Mouse (Mus musculus): ENCODE measurements at regions not wholly inside any gene's neighbourhood (a gene's known extent, or its start where the extent isn't known, plus 50 kb on each side); places are given as distances from the start of the nearest gene placed in this dataset.

DNA sequence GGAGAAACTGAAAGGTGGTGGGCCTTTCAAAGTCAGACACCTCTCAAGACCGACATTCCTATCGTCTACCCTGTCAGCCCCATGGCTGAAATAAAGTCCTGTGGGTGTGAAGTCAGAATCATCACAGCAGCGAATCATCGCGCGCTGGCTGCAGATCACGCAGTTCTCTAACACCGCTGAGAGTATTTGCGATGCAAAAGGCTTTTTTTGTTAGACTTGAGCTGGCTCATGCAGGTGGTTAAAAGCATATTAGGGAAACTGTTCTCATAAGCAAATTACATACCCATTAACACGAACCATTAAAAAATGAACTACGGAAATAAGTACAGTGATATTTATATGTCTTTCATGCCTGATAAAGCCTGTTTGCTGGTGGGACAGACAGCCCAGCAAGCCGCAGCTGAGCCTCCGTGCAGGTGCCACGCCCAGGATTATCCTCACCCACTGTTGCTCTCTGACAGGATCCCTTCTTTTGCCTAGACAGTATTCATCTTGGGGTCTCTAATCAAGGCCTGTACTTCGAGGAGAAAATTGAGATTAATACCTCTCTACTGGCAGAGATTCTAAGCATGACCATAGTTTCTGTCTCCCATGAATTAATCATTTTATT, 365.5 kb downstream of the Foxo1 start:
- 66% methylated on average over 15 of the region's 15 CpGs for WGBS
- TF ChIP-seq CTCF (IDR thresholded peaks at IDR 0.05; ENCODE audit: low read depth) (no peak), EP300 (IDR thresholded peaks at IDR 0.05; ENCODE audit: low read depth) (no peak)
- no peak for DNase-seq (ENCODE audit: low spot score)
- no peak overlapping the region for H3K27ac ChIP-seq (ENCODE audit: low read depth)
- H3K9me3 ChIP-seq (replicated peaks; ENCODE audit: control insufficient read depth, low read length) = no peaks in the 10 kb centered on the region
- H3K27me3 ChIP-seq (ENCODE audit: control insufficient read depth, insufficient read depth, low read length) = no peaks in the 10 kb centered on the region
- H3K4me2 ChIP-seq (ENCODE audit: low read depth, low read length) = no peak overlapping the region
- peaks cover 4% of the 10 kb centered on the region; the same call in 1 of the 2 replicates for H3K4me1 ChIP-seq (ENCODE audit: control insufficient read depth, insufficient read depth)
- no peak overlapping the region for H3K4me3 ChIP-seq (ENCODE audit: low read depth, low read length)
- H3K36me3 ChIP-seq (replicated peaks; ENCODE audit: control insufficient read depth, insufficient read depth, low read length) = no peaks in the 10 kb centered on the region
- ATAC-seq (ENCODE audit: insufficient read depth, low read depth) = no peak
- no peak overlapping the region for H3K9ac ChIP-seq (replicated peaks; ENCODE audit: low read depth, low read length)

DNA sequence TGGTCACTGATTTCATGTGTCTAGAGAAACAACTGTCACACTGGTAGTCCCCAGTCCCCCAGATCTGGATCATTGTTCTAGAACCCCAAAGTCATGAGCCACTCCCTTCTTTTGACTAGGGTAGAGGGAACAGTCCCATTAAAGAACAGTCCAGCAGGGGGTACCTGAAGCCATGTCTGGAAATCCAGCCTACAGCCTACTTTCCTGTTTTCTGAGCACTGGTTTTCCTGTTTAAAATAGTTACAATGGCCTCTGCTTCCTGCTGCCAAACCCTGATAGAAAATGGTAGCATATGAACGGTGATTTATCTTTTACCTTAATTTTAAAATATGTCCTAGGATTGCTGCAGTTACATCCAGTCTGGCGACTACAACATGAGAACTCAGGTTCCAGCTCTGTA, 364.5 kb downstream of the Foxo1 start:
- H3K4me1 ChIP-seq (ENCODE audit: control insufficient read depth, insufficient read depth) = peaks cover 4% of the 10 kb centered on the region; the same call in 1 of the 2 replicates
- DNase-seq (ENCODE audit: low spot score) (no peak), ATAC-seq (ENCODE audit: insufficient read depth, low read depth) (no peak)
- no peak overlapping the region for H3K4me3 ChIP-seq (ENCODE audit: low read depth, low read length)
- H3K9ac ChIP-seq (replicated peaks; ENCODE audit: low read depth, low read length) = no peak overlapping the region
- no peaks in the 10 kb centered on the region for H3K36me3 ChIP-seq (replicated peaks; ENCODE audit: control insufficient read depth, insufficient read depth, low read length)
- H3K27ac ChIP-seq (ENCODE audit: low read depth) = no peak overlapping the region
- no peaks in the 10 kb centered on the region for H3K9me3 ChIP-seq (replicated peaks; ENCODE audit: control insufficient read depth, low read length)
- H3K4me2 ChIP-seq (ENCODE audit: low read depth, low read length) = no peak overlapping the region
- 62% methylated on average over 2 of the region's 2 CpGs for WGBS
- no peaks in the 10 kb centered on the region for H3K27me3 ChIP-seq (ENCODE audit: control insufficient read depth, insufficient read depth, low read length)
- TF ChIP-seq EP300 (IDR thresholded peaks at IDR 0.05; ENCODE audit: low read depth) (no peak), CTCF (IDR thresholded peaks at IDR 0.05; ENCODE audit: low read depth) (peak; percentile 8; the same call in 1 of the 2 replicates)

GRCm38 (mm10) chr3:52630209-52630608, 362.1 kb downstream of the Foxo1 start:
- H3K4me1 ChIP-seq (ENCODE audit: control insufficient read depth, insufficient read depth) = peaks cover 4% of the 10 kb centered on the region; the same call in 1 of the 2 replicates
- no peaks in the 10 kb centered on the region for H3K27me3 ChIP-seq (ENCODE audit: control insufficient read depth, insufficient read depth, low read length)
- ATAC-seq (ENCODE audit: insufficient read depth, low read depth) = no peak
- H3K9ac ChIP-seq (replicated peaks; ENCODE audit: low read depth, low read length) = no peak overlapping the region
- no peak overlapping the region for H3K4me3 ChIP-seq (ENCODE audit: low read depth, low read length)
- no peak overlapping the region for H3K4me2 ChIP-seq (ENCODE audit: low read depth, low read length)
- no peaks in the 10 kb centered on the region for H3K9me3 ChIP-seq (replicated peaks; ENCODE audit: control insufficient read depth, low read length)
- DNase-seq (ENCODE audit: low spot score) = no peak
- no peaks in the 10 kb centered on the region for H3K36me3 ChIP-seq (replicated peaks; ENCODE audit: control insufficient read depth, insufficient read depth, low read length)
- TF ChIP-seq EP300 (IDR thresholded peaks at IDR 0.05; ENCODE audit: low read depth) (no peak), CTCF (IDR thresholded peaks at IDR 0.05; ENCODE audit: low read depth) (no peak)
- WGBS = 82% methylated on average over 5 of the region's 5 CpGs
- H3K27ac ChIP-seq (ENCODE audit: low read depth) = no peak overlapping the region

DNA sequence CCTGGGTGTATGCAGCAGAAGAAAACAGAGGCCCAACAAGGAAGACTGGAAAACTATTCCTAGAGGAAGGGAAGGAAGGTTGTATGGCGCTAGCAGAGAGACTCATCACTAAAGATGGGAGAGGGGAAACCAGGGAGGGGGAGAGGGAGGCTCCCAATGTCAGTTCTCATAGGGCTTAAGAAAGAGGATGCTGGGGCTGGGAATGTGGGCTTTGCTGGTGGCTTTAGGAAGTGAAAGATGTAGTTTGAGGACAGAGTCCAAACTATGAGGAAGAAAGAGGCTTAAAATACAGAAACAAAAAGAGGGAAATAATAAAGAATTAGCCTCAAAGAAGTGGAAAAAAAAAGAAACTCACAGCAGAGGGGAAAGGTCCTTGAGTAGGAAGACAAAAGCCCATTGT, 357.0 kb downstream of the Foxo1 start:
- ATAC-seq (ENCODE audit: insufficient read depth, low read depth) = no peak
- TF ChIP-seq CTCF (IDR thresholded peaks at IDR 0.05; ENCODE audit: low read depth) (no peak), EP300 (IDR thresholded peaks at IDR 0.05; ENCODE audit: low read depth) (no peak)
- H3K9ac ChIP-seq (replicated peaks; ENCODE audit: low read depth, low read length) = no peak overlapping the region
- H3K27me3 ChIP-seq (ENCODE audit: control insufficient read depth, insufficient read depth, low read length) = no peaks in the 10 kb centered on the region
- WGBS = 70% methylated on average over 1 of the region's 1 CpGs
- H3K4me2 ChIP-seq (ENCODE audit: low read depth, low read length) = no peak overlapping the region
- no peaks in the 10 kb centered on the region for H3K36me3 ChIP-seq (replicated peaks; ENCODE audit: control insufficient read depth, insufficient read depth, low read length)
- no peak overlapping the region for H3K27ac ChIP-seq (ENCODE audit: low read depth)
- H3K9me3 ChIP-seq (replicated peaks; ENCODE audit: control insufficient read depth, low read length) = no peaks in the 10 kb centered on the region
- no peaks in the 10 kb centered on the region for H3K4me1 ChIP-seq (ENCODE audit: control insufficient read depth, insufficient read depth)
- no peak overlapping the region for H3K4me3 ChIP-seq (ENCODE audit: low read depth, low read length)
- no peak for DNase-seq (ENCODE audit: low spot score)

DNA sequence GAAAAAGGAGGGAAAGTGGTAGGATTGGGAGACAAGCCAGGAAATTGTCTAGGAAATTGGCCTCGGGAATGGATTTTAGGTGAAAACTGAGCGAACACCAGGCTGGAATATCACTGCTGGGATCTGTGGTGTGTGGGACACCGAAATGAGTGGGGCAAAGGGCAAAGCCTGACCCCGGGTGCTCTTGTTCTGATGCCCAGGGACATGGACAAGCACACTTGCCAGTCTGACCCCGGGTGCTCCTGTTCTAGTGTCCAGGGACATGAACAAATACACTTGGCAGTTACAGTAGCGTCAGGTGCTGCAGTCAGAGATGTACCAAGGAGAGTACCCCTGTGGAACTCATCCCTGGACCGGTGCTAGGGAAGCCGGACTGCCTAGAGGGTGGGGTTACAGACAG, 354.4 kb downstream of the Foxo1 start:
- Histone ChIP-seq H3K9me3 (replicated peaks; ENCODE audit: control insufficient read depth, low read length) (no peaks in the 10 kb centered on the region), H3K36me3 (replicated peaks; ENCODE audit: control insufficient read depth, insufficient read depth, low read length) (no peaks in the 10 kb centered on the region), H3K4me2 (ENCODE audit: low read depth, low read length) (no peak overlapping the region), H3K27ac (ENCODE audit: low read depth) (no peak overlapping the region), H3K4me3 (ENCODE audit: low read depth, low read length) (no peak overlapping the region), H3K27me3 (ENCODE audit: control insufficient read depth, insufficient read depth, low read length) (no peaks in the 10 kb centered on the region), H3K9ac (replicated peaks; ENCODE audit: low read depth, low read length) (no peak overlapping the region), H3K4me1 (ENCODE audit: control insufficient read depth, insufficient read depth) (no peaks in the 10 kb centered on the region)
- ATAC-seq (ENCODE audit: insufficient read depth, low read depth) = no peak
- TF ChIP-seq EP300 (IDR thresholded peaks at IDR 0.05; ENCODE audit: low read depth) (no peak), CTCF (IDR thresholded peaks at IDR 0.05; ENCODE audit: low read depth) (no peak)
- WGBS = 84% methylated on average over 8 of the region's 8 CpGs
- no peak for DNase-seq (ENCODE audit: low spot score)

DNA sequence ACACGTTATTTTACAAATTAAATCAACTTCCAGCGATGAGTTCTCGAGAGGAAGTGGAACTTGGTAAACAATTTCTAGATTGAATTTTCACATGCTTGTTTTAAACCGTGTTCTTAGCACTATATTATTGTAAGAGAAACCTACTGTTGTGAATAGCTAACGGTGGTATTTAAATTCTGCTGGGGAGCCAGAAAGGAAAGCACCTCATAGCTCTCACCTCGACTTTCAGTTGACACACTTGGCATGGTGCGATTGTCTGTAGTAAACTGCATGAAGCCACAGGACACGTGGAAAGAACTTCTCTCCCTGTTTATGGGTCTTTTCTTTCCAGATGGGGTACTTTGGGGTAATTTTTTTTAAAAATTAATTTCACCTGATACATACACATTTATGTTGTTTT, 353.8 kb downstream of the Foxo1 start:
- DNase-seq (ENCODE audit: low spot score) (no peak), ATAC-seq (ENCODE audit: insufficient read depth, low read depth) (no peak)
- H3K36me3 ChIP-seq (replicated peaks; ENCODE audit: control insufficient read depth, insufficient read depth, low read length) = no peaks in the 10 kb centered on the region
- H3K4me1 ChIP-seq (ENCODE audit: control insufficient read depth, insufficient read depth) = no peaks in the 10 kb centered on the region
- H3K4me2 ChIP-seq (ENCODE audit: low read depth, low read length) = no peak overlapping the region
- H3K9ac ChIP-seq (replicated peaks; ENCODE audit: low read depth, low read length) = no peak overlapping the region
- 79% methylated on average over 8 of the region's 8 CpGs for WGBS
- no peak overlapping the region for H3K27ac ChIP-seq (ENCODE audit: low read depth)
- H3K4me3 ChIP-seq (ENCODE audit: low read depth, low read length) = no peak overlapping the region
- no peaks in the 10 kb centered on the region for H3K27me3 ChIP-seq (ENCODE audit: control insufficient read depth, insufficient read depth, low read length)
- TF ChIP-seq EP300 (IDR thresholded peaks at IDR 0.05; ENCODE audit: low read depth) (no peak), CTCF (IDR thresholded peaks at IDR 0.05; ENCODE audit: low read depth) (no peak)
- no peaks in the 10 kb centered on the region for H3K9me3 ChIP-seq (replicated peaks; ENCODE audit: control insufficient read depth, low read length)
